Mouse (Mus musculus): ENCODE data around the gene Arpc4.
A peak's percentile ranks its signal among the peaks of the same experiment; 100 is the strongest.

The Arpc4 gene

GRCm38 (mm10) chr6:113364518-113365135, 13.3 kb upstream of the Arpc4 start:
- DNase-seq (ENCODE audit: low read depth), result no peak

DNA sequence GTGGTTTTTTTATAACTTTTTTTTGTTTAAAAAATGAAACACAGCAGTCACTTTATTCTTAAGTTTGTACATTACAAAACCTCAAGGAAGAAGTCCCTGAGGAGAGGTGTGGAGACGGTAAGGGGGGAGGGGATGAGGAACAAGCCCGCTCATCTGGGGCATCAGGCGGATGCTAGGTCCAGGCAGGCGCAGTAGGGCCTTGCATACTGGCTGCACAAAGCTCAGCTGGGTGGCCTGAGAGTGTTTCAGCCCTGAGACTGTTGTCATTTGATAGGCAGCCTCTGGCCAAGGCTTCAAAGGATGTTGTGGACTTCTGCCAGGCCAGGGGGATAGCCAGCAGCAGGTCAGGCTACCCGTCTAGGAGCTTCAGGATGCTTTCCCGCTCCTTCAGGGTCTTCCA, 11.3 kb upstream of the Arpc4 start:
- DNase-seq (ENCODE audit: low read depth), result no peak

DNA sequence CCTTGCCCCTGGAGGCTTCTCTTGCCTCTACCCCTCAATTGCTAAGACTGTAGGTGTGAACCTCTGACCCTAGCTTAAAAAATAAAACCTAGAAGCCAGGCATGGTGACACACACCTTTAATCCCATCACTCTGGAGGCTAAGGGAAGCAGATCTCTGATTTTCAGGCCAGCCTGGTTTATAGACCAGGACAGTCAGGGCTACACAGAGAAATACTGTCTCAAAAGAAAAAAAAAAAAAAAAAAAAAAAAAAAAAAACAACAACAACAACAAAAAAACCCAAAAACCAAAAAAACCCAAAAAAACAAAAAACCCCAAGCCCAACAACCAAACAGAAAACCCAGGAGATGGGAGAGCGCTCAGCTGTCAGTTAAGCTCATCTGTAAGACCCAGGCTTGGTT, 10.3 kb upstream of the Arpc4 start:
- DNase-seq (ENCODE audit: low read depth), result no peak

DNA sequence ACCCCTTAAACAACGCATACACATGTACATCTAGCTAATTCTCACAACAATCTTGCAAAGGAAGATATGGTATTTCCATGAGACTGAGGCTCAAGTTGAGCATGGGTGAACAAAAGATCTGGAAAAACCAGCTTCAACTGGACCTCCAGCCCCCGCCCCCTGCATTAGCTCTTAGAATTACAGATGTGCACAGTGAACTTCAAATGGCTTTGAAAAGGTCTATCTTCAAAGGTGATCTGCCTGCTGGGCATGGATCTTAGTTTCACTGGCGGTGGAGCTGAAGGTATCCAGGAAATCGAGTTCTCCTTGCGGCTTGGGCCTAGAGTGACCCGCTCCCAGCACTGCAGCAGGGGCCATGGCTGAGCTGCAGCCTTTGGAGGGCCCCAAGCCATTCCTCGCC, 9.8 kb upstream of the Arpc4 start:
- no peak for DNase-seq (ENCODE audit: low read depth)

DNA sequence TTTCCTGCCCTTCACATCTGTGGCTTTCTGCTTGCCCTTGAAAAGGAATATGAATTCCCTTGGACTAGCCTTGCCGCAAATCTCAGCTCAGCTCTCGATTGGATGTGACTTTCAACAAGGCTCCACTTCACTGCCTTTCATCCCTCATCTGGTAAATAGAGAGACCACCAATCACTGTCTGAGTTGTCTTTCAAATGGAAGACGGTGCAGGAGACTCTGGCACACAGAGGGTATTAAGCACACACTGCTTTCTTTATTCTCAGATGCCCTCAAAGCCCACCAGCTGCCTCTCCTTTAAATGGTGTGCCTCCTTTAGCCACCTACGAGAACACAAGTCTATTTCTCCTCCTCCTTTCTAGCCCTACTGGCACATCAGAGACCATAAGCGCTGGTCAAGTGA, 9.3 kb upstream of the Arpc4 start:
- no peak for DNase-seq (ENCODE audit: low read depth)

DNA sequence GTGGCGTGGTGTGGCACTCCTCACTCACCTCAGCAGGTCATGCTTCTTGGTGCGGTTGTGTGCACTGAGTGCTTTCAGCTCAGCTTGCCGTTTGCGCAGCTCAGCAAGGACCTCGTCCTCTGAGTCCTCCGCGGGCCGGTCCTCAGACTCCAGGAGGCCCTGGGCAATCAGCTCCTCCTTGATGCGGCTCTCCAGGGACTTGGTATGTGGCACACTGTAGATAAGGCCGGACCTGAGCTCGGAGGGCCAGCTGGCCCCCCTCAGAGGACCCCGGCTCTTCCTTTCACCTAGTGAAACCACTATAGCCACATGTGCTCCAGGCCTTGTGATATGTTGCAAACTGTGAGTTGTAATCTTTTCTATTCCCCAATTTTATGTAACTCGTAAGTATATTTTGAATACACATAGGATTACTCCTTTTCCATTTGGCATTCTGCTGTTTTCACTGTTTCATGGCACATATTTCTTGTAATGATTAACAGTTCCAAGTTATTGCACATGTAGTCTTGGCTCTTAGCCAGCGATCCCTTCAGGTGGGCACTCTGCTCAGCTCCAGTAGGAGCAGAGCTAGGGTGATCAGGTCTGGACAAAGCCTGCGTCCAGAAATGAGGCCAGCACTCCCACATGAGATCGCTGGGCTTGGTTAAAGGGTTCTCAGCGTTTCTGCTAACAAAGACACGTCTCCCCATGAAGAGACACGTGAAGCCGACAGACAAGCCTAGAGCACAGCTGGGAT, 7.6 kb upstream of the Arpc4 start:
- no peak for DNase-seq (ENCODE audit: low read depth)

GRCm38 (mm10) chr6:113373491-113373890, 4.4 kb upstream of the Arpc4 start:
- no peak for DNase-seq (ENCODE audit: low read depth)

GRCm38 (mm10) chr6:113377172-113377495, 781 bp upstream of the Arpc4 start:
- no peak for DNase-seq (ENCODE audit: low read depth)

DNA sequence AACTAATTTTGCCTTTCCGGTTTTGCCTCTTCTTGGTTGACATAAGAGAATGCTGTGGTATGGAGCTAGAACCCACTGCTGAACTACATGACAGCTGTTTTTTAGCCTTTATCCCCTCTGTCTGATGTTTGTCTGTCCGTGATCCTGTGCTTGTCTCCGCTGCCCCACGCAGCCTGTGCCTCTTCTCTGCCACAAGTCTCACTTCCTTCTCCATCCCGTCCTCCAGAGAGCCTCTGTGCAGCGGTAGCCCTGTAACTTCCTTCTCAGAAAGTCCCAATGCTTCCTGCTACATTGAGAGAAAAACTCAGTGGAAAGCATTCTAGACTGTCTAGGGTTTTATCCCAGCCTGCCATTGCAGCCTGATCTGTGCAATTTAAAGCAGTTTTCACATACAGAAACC, 1.3 kb downstream of the Arpc4 start:
- no peak for DNase-seq (ENCODE audit: low read depth)

DNA sequence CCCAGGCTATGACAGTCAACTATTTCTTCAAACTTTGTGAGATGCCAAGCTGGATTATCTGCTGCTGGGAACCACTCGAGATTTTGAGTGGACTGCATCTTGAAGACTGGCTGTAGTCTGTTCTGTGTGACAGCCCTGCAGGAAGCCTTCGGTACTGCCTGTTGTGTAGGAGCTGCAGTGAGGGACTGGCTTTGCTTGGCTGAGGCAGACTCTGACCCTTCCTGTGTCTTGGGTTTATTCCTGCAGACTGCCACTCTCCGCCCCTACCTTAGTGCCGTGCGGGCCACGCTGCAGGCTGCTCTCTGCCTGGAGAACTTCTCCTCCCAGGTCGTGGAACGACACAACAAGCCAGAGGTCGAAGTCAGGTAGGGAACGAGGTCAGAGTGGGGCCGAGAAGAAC, 2.6 kb downstream of the Arpc4 start:
- DNase-seq (ENCODE audit: low read depth), result no peak

DNA sequence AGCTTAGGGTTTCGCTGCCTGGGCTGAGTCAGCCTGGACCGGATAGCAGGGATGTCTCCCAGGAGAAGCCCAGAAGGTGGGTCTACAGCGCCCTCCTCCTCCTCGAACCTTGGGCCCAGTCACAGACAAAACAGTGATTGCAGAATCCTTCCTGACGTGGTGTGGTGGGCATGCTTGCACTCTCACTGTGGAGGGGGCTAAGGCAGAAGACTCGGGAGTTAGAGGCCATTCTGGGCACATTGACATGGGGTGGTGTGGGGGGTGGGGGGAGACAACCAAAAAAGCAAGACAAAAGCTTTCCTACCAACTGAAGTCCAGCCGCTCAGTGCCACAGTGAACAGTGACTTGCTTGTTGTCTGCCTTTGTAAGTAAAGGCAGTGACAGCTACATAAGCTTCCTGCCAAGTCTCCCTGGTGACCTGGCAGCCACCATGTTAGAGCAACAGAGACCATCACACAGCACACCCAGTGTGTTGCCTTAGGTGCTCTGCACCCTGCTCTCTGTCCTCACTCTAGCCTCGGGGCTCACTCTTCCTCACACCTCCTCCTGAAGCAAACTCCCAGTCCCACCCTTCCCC, 6.5 kb downstream of the Arpc4 start:
- no peak for DNase-seq (ENCODE audit: low read depth)

- DNase-seq (ENCODE audit: low read depth), result no peak
Observed at GRCm38 (mm10) chr6:113385160-113385714, 7.3 kb downstream of the Arpc4 start.

DNA sequence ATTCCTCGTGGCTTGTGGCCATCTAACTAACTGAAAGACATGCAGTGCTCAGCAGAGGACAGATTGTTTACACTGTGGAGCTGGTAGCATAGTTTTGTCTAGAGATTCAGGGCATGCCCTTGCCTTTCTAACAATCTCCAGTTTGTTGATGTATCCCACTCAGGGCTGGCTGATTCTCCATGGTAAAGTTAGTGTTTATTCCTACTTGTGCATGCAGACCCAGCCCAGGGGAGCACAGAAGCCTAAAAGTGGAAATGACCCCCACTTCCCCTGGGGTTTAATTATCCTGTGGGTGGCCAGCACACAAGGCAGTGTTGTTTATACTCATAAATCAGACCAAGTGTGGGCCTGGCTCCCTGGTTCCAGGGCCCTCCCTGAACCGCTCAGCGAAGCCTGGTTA, 8.1 kb downstream of the Arpc4 start:
- no peak for DNase-seq (ENCODE audit: low read depth)

DNA sequence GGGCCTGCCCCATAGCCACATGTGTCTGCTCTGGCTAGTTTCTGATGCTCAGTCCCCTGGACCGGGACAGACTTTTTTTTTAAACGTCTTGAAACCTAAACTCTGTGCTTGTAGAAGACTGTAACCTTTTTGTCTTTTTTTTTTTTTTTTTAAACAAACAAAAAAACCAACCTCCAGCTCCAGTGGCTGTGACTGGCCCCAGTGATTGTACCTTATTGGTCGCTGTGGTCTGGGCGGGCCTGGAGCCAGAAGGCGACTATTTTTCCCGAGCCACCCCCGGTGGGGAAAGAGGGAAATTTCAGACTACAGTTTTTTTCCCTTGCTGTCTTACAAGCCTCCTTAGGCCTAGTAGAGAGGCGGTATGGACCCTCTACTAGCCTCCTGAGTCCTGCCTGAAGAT, 11.0 kb downstream of the Arpc4 start, which contains the start of gene Ttll3:
Gene Ttll3 (plus strand): TSS at position 301 of the 400 bp plus-strand sequence.
- DNase-seq (ENCODE audit: low read depth), result peak; percentile 39

DNA sequence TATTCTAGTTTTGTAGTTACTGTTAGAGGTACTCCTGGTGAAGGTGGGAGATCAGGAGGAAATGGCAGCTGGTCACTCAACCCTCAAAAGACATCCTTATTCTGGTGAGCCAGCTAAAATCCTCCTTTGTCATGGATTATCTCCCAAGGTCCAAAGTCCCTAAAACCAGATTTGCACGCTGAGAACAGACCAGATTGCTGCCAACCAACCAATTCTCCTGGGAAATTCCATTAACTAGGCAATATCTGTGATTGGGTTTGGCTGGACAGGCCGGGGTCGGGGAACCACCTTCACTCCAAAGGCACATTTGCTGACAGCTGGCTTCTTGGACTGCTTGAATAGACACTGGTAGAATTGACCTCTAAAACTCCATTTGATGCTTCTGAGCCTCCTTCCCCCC, 12.8 kb downstream of the Arpc4 start:
- DNase-seq (ENCODE audit: low read depth), result no peak

GRCm38 (mm10) chr6:113392015-113392386, 14.1 kb downstream of the Arpc4 start:
- DNase-seq (ENCODE audit: low read depth), result no peak

DNA sequence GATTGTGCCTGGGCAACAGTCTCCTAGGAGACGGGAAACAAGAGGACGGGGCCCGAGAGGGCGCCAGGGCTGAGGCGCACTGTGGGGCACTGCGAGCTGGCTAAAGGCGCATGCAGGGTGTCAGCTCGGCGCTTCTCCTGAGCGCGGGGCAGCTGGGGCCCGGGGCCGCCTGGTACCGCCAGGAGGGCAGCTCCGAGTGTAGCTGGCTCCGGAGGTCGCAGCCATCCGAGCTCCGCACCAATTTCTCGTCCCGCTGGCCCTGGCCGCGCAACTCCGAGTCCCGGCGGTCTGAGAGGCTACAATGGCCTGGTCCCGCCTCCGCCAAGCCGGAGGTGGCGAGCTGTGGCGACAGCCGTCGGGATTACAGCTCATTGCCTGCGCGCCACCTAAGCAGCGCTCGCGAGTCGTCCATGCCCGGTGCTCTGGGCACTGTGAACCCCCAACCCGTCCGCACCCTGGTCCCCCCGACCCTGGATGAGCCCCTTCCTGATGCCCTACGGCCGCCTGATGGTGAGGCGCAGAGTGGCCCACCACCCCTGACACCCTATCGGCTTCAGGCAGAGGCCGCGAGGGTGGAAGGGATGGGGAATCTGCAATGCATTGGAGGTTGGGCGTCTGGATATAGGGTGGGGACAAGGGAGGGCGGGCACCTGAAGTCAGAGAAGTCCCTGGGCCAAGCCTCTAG, 14.6 kb downstream of the Arpc4 start:
- DNase-seq (ENCODE audit: low read depth), result no peak

DNA sequence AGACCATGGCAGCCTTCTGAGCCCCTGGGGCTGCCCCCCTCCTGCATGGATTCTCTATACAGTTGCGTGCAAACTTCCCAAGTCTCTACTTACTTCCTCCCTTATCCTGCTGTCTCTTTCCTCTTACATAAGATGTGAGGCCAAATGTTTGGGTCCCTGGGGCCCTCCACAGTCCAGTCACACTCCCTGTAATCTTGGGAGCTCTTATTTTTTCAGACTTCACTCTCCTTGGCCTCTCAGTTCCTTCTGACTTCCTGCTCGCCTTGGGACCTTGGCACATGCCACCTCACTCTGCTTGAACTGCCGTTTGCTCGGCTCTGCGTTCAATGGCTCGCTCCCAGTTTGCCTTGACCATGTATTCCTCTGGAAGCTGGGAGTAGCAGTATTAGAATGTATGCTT, 16.0 kb downstream of the Arpc4 start:
- no peak for DNase-seq (ENCODE audit: low read depth)

GRCm38 (mm10) chr6:113394811-113395210, 16.9 kb downstream of the Arpc4 start:
- no peak for DNase-seq (ENCODE audit: low read depth)

DNA sequence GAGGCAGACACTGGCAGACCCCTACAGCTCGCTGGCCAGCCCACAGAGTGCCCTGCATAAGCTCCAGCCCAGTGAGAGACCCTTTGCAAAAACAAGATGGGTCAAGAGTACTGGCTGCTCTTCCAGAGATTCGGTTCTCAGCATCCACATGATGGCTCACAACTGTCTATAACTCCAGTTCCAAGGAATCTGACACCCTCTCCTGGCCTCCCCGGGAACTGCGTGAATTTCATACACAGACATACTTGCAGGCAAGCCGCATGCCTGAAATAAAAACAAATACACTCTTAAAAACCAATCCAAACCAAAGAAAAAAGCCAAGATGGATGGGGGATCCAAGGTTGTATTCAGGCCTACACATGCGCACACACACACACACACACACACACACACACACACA, 17.6 kb downstream of the Arpc4 start:
- peak; percentile 20 for DNase-seq (ENCODE audit: low read depth)

GRCm38 (mm10) chr6:113396270-113397030, 18.5 kb downstream of the Arpc4 start:
- no peak for DNase-seq (ENCODE audit: low read depth)

GRCm38 (mm10) chr6:113402094-113402493, 24.2 kb downstream of the Arpc4 start:
- DNase-seq (ENCODE audit: low read depth), result no peak
